Mouse (Mus musculus): ENCODE results near the gene Rasgef1a. TPM values are rescaled to one million over a fixed set of nuclear protein-coding genes. Genes with fewer than 3 reads are reported as not detected.

Rasgef1a gene
- total and polyA plus RNA-seq, 3 experiments = 0.04 to 0.19 TPM; not detected in 1

DNA sequence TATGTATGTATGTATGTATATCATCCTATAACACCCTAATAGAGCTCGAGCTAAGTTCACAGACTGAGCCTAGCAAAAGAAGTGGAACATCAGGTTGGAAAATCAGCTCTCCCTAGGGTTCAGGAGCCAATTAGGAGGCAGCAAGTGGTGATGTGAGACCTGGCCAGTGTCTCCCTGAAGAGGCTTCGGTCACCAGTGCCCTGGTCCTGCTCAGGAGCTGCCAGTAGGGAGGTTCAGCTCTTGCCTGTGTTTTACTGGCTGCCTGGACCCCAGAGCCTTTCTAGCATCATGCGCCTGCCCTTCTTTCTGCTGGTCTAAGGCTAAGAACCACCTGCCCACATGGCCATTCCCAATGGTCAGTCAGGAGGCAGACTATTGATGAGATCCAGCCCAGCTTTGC lies 35.3 kb downstream of the Rasgef1a start:
- Histone ChIP-seq H3K27ac (ENCODE audit: control insufficient read depth, low read depth, low read length) (no peak overlapping the region), H3K36me3 (ENCODE audit: control insufficient read depth in 1 of 2, insufficient read depth in 2 of 2, low read length in 2 of 2) (no peaks in the 10 kb centered on the region)
- TF ChIP-seq ZNF384 (IDR thresholded peaks at IDR 0.05; ENCODE audit: low read depth, low read length) (no peak), BHLHE40 (IDR thresholded peaks at IDR 0.05; ENCODE audit: borderline replicate concordance, low read depth, low read length) (no peak), ZKSCAN1 (IDR thresholded peaks at IDR 0.05; ENCODE audit: low read depth, low read length) (no peak), NELFE (IDR thresholded peaks at IDR 0.05; ENCODE audit: low read depth, low read length) (no peak), UBTF (IDR thresholded peaks at IDR 0.05; ENCODE audit: borderline replicate concordance, insufficient read depth, low read depth, low read length) (no peak), MEF2A (IDR thresholded peaks at IDR 0.05; ENCODE audit: extremely low read depth, insufficient replicate concordance, low read depth, low read length, poor library complexity, severe bottlenecking) (no peak), MYB (IDR thresholded peaks at IDR 0.05; ENCODE audit: low read depth, low read length) (no peak), POLR2AphosphoS5 (IDR thresholded peaks at IDR 0.05; ENCODE audit: borderline replicate concordance, low read depth, low read length) (no peak), NRF1 (IDR thresholded peaks at IDR 0.05; ENCODE audit: insufficient read depth, low read depth, low read length, poor library complexity, severe bottlenecking) (no peak), USF2 (IDR thresholded peaks at IDR 0.05; ENCODE audit: borderline replicate concordance in 1 of 2, insufficient read depth in 1 of 2, low read depth in 1 of 2, low read length in 2 of 2) (no peak)

DNA sequence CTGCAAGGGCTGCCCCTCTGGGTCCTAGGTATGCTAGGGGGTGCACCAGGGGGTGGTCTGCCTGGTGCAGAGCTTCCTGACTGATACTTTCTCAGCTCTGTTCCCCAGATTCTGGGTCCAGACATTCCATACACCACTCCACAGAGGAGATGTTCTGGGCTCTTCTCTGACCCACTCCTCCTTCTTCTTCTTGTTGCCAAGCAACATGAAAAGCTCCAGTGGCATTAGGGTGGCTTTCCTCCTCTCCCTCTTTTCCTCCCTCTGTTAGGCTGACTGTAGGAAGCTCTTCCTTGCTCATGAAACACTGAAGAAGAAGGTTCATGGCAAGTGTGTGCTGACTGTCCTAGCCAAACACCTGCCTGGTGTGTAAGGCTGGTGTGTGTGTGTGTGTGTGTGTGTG lies 35.7 kb downstream of the Rasgef1a start:
- Histone ChIP-seq H3K4me3 (ENCODE audit: control insufficient read depth in 1 of 2, insufficient read depth in 1 of 2, low read depth in 2 of 2, low read length in 2 of 2) (no peak overlapping the region), H3K79me2 (ENCODE audit: control insufficient read depth, insufficient read depth, low read length, poor library complexity) (no peaks in the 10 kb centered on the region), H3K4me1 (ENCODE audit: control insufficient read depth in 1 of 2, insufficient read depth in 2 of 2, low read length in 2 of 2) (no peaks in the 10 kb centered on the region), H3K36me3 (ENCODE audit: control insufficient read depth in 1 of 2, insufficient read depth in 2 of 2, low read length in 2 of 2) (no peaks in the 10 kb centered on the region), H3K27me3 (ENCODE audit: control insufficient read depth in 1 of 2, insufficient read depth in 2 of 2, low read length in 2 of 2) (no peaks in the 10 kb centered on the region; a peak in 1 of 4 replicates), H3K9ac (ENCODE audit: control insufficient read depth, low read depth, low read length, poor library complexity, severe bottlenecking) (no peak overlapping the region), H3K27ac (ENCODE audit: control insufficient read depth, low read depth, low read length) (no peak overlapping the region), H3K9me3 (replicated peaks; ENCODE audit: insufficient read depth, low read length) (no peaks in the 10 kb centered on the region)
- TF ChIP-seq TBP (IDR thresholded peaks at IDR 0.05; ENCODE audit: low read depth, low read length) = no peak
- no peak for TF ChIP-seq GATA1 (IDR thresholded peaks at IDR 0.05; ENCODE audit: low read depth, low read length)
- TF ChIP-seq GABPA (IDR thresholded peaks at IDR 0.05; ENCODE audit: low read depth, low read length) = no peak
- DNase-seq (ENCODE audit: low read depth, low spot score) = no peak

More for the DNA sequence above, 35.3 kb downstream of the Rasgef1a start:
- Histone ChIP-seq H3K4me3 (ENCODE audit: control insufficient read depth in 1 of 2, insufficient read depth in 1 of 2, low read depth in 2 of 2, low read length in 2 of 2) (no peak overlapping the region), H3K9ac (ENCODE audit: control insufficient read depth, low read depth, low read length, poor library complexity, severe bottlenecking) (no peak overlapping the region), H3K9me3 (replicated peaks; ENCODE audit: insufficient read depth, low read length) (no peaks in the 10 kb centered on the region), H3K4me1 (ENCODE audit: control insufficient read depth in 1 of 2, insufficient read depth in 2 of 2, low read length in 2 of 2) (no peaks in the 10 kb centered on the region), H3K27me3 (ENCODE audit: control insufficient read depth in 1 of 2, insufficient read depth in 2 of 2, low read length in 2 of 2) (no peaks in the 10 kb centered on the region; a peak in 1 of 4 replicates), H3K79me2 (ENCODE audit: control insufficient read depth, insufficient read depth, low read length, poor library complexity) (no peaks in the 10 kb centered on the region)
- DNase-seq (ENCODE audit: low read depth, low spot score) = no peak
